Comparison of ENCODE assay signal across 8 mouse cellular contexts in the genomic region with DNA sequence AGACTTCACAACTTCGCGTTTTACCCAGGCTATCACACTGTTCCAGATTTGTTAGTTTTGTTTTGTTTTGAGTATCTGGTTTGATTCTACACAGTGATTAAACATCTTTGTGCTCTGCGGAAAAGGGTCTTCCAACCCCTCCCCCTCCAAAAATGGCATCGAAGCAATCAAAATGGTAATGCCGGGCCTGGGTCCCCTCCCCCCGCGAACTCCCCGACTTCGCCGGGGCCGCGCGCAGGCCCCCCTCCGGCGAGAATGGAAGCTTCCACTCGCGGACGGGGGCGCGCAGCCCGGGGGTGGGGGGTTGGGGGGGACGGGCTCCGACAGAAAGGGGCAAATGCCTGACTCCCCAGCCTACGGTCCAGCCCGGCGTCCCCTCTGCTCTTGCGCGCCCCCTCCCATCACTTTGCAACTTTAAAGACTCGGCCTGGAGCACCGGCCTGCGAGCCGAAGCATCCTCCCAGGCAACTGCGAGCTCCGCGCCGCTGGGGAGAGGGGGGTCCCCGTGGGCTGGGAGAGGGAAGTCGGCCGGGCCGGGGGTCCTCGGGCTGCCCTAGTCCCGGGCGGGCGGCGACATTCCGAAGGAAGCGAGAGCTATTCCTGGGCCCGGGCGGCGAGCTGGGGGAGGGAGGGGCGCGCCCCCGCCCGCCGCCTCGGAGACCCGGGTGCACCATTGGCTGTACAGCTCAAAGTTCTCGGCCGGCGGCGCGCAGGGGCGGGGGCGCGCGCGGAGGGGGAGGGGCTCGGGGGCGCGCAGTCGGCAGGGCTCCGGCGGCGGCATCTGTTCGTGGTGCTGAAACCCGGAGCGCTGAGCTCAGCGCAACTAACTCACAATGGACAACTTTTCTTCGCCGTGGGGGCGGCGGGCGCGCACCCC. TPM values are rescaled to one million over a fixed set of nuclear protein-coding genes. Genes with fewer than 3 reads are reported as not detected.
A peak's percentile ranks its signal among the peaks of the same experiment; 100 is the strongest.
DNase-seq lines count a peak whose midpoint lies in the region; ATAC-seq lines count a peak whose summit lies in the region.

No protein-coding gene starts in this region.

- peaks cover 38% of the 10 kb centered on the region for H3K4me1 ChIP-seq in embryonic facial prominence, embryonic 15.5 days
- peaks cover 17% of the 10 kb centered on the region for H3K4me1 ChIP-seq in heart, embryonic 11.5 days (ENCODE audit: control insufficient read depth, insufficient read depth, low read length)
- peaks cover 41% of the 10 kb centered on the region for H3K4me1 ChIP-seq in kidney, embryonic 15.5 days
- peaks cover 11% of the 10 kb centered on the region for H3K4me1 ChIP-seq in liver, embryonic 11.5 days (replicated peaks; ENCODE audit: control insufficient read depth, insufficient read depth, low read length)

- ATAC-seq in embryonic facial prominence, embryonic 15.5 days (ENCODE audit: insufficient number of reproducible peaks, low FRiP score, low TSS enrichment, low read depth) = peak; percentile 71
- ATAC-seq in heart, embryonic 11.5 days (replicated peaks; ENCODE audit: insufficient number of reproducible peaks, low FRiP score, low TSS enrichment) = 0 out of 2 replicates have a peak, but pooled peaks have one; percentile 52
- peak; percentile 65 for ATAC-seq in kidney, embryonic 15.5 days (replicated peaks; ENCODE audit: low FRiP score)
- peak; percentile 42; the same call in 1 of the 2 replicates for ATAC-seq in liver, embryonic 11.5 days (replicated peaks; ENCODE audit: low FRiP score)

- peak overlapping the region; percentile 28; the same call in 1 of the 2 replicates for H3K9ac ChIP-seq in embryonic facial prominence, embryonic 15.5 days
- peak overlapping the region; percentile 60 for H3K9ac ChIP-seq in heart, embryonic 11.5 days (ENCODE audit: low read depth, low read length)
- peak overlapping the region; percentile 61 for H3K9ac ChIP-seq in kidney, embryonic 15.5 days
- no peak overlapping the region for H3K9ac ChIP-seq in liver, embryonic 11.5 days (ENCODE audit: low read depth, low read length)

- H3K36me3 ChIP-seq in embryonic facial prominence, embryonic 15.5 days = no peaks in the 10 kb centered on the region
- H3K36me3 ChIP-seq in heart, embryonic 11.5 days (ENCODE audit: control insufficient read depth, insufficient read depth, low read length) = no peaks in the 10 kb centered on the region
- no peaks in the 10 kb centered on the region for H3K36me3 ChIP-seq in kidney, embryonic 15.5 days
- H3K36me3 ChIP-seq in liver, embryonic 11.5 days (ENCODE audit: control insufficient read depth, insufficient read depth, low read length) = no peaks in the 10 kb centered on the region

- H3K4me3 ChIP-seq in embryonic facial prominence, embryonic 15.5 days (replicated peaks) = peak overlapping the region; percentile 78
- peak overlapping the region; percentile 76 for H3K4me3 ChIP-seq in heart, embryonic 11.5 days (ENCODE audit: low read depth, low read length)
- H3K4me3 ChIP-seq in kidney, embryonic 15.5 days (replicated peaks) = peak overlapping the region; percentile 64
- peak overlapping the region; percentile 69 for H3K4me3 ChIP-seq in liver, embryonic 11.5 days (ENCODE audit: low read depth, low read length)

- H3K27ac ChIP-seq in embryonic facial prominence, embryonic 15.5 days (replicated peaks) = peak overlapping the region; percentile 85
- H3K27ac ChIP-seq in heart, embryonic 11.5 days (ENCODE audit: low read depth, low read length) = 0 out of 2 replicates have a peak overlapping the region, but pooled peaks have one; percentile 46
- H3K27ac ChIP-seq in kidney, embryonic 15.5 days = peak overlapping the region; percentile 84
- H3K27ac ChIP-seq in liver, embryonic 11.5 days (ENCODE audit: low read depth, low read length) = no peak overlapping the region

- peak; percentile 58 to 83 for DNase-seq in left cerebral cortex, adult 18-20 months (ENCODE audit: low spot score in 2 of 2)
- DNase-seq in left cerebral cortex, adult 11 months (ENCODE audit: low spot score) = no peak
- DNase-seq in liver, embryonic 11.5 days (ENCODE audit: low spot score) = peak; percentile 83
- DNase-seq in neural tube, embryonic 10.5 days (ENCODE audit: extremely low spot score, low spot score) = peak; percentile 94
- DNase-seq in testis, postnatal 14 days (ENCODE audit: low spot score) = peak; percentile 54

- H3K4me2 ChIP-seq in embryonic facial prominence, embryonic 15.5 days (replicated peaks) = peak overlapping the region; percentile 100
- peak overlapping the region; percentile 99 for H3K4me2 ChIP-seq in heart, embryonic 11.5 days
- peak overlapping the region; percentile 100 for H3K4me2 ChIP-seq in kidney, embryonic 15.5 days
- peak overlapping the region; percentile 93 for H3K4me2 ChIP-seq in liver, embryonic 11.5 days

- peaks cover 18% of the 10 kb centered on the region for H3K27me3 ChIP-seq in embryonic facial prominence, embryonic 15.5 days
- peaks cover 23% of the 10 kb centered on the region for H3K27me3 ChIP-seq in heart, embryonic 11.5 days (ENCODE audit: control insufficient read depth, insufficient read depth, low read length)
- peaks cover 16% of the 10 kb centered on the region for H3K27me3 ChIP-seq in kidney, embryonic 15.5 days
- H3K27me3 ChIP-seq in liver, embryonic 11.5 days (replicated peaks; ENCODE audit: control insufficient read depth, insufficient read depth, low read length) = peaks cover 68% of the 10 kb centered on the region

- WGBS in embryonic facial prominence, embryonic 15.5 days = 1% methylated on average over 71 of the region's 84 CpGs
- under 1% methylated on average over 68 of the region's 84 CpGs for WGBS in heart, embryonic 11.5 days (ENCODE audit: insufficient replicate concordance)
- under 1% methylated on average over 79 of the region's 84 CpGs for WGBS in kidney, embryonic 15.5 days
- 1% methylated on average over 77 of the region's 84 CpGs for WGBS in liver, embryonic 11.5 days

- H3K9me3 ChIP-seq in embryonic facial prominence, embryonic 15.5 days (replicated peaks) = no peaks in the 10 kb centered on the region
- no peaks in the 10 kb centered on the region for H3K9me3 ChIP-seq in heart, embryonic 11.5 days (replicated peaks; ENCODE audit: control insufficient read depth, low read length)
- no peaks in the 10 kb centered on the region for H3K9me3 ChIP-seq in kidney, embryonic 15.5 days (replicated peaks)
- H3K9me3 ChIP-seq in liver, embryonic 11.5 days (ENCODE audit: control insufficient read depth, low read length) = no peaks in the 10 kb centered on the region

RNA-seq across cellular contexts. Expression of gene Phf21b, which starts 2.4 kb away (rescaled TPM):
- 10 to 100 TPM; 19.1 to 21.3 TPM for total RNA-seq in left cerebral cortex, adult 18-20 months (2021)
- 0.68 and 1.2 TPM in 2 replicates for polyA plus RNA-seq in embryonic facial prominence, embryonic 15.5 days (2015; fragmentation: Nextera tagmentation; extraction: Ambion mirVana)
- 0.39 and 0.56 TPM in 2 replicates for polyA plus RNA-seq in heart, embryonic 11.5 days (2014; fragmentation: Nextera tagmentation; extraction: Ambion mirVana)
- polyA plus RNA-seq in kidney, embryonic 15.5 days (2015; fragmentation: Nextera tagmentation; extraction: Ambion mirVana) = 0.23 and 0.49 TPM in 2 replicates
- 0.26 and 0.62 TPM in 2 replicates for polyA plus RNA-seq in liver, embryonic 11.5 days (2014; fragmentation: Nextera tagmentation; extraction: Ambion mirVana)
